Mouse (Mus musculus) heart, embryonic 13.5 days (tissue): ENCODE results near the gene Ceacam2. TPM values are rescaled to one million over a fixed set of nuclear protein-coding genes. Genes with fewer than 3 reads are reported as not detected.
"Not testable (repeated sequence)": the region's sequence is repeated elsewhere in the genome, so short reads cannot be mapped to it uniquely, and the experiment has no call there.

Experiments
- ATAC-seq: fragments of 200-750 bp; cut with Nextera tagmentation; 2 replicates; pipeline ENCODE4 v1.8.0; 2017; ENCODE audit warnings: moderate TSS enrichment; ENCODE audit not compliant: insufficient number of reproducible peaks, low FRiP score, low TSS enrichment; ENCODE audit errors: extremely low read depth
- H3K27ac ChIP-seq: fragments of 300-500 bp; sonication (generic); replicated peaks from 2 replicates; pipeline ENCODE4 v1.5.1; 2015; ENCODE audit warnings: moderate library complexity, mild to moderate bottlenecking, inconsistent platforms
- H3K27me3 ChIP-seq: fragments of 300-500 bp; sonication (generic); replicated peaks from 2 replicates; pipeline ENCODE4 v1.6.1; 2015; ENCODE audit warnings: mild to moderate bottlenecking, inconsistent platforms
- H3K36me3 ChIP-seq: fragments of 300-500 bp; sonication (generic); 2 replicates; pipeline ENCODE4 v1.6.1; 2015; ENCODE audit warnings: mild to moderate bottlenecking, inconsistent platforms
- H3K4me1 ChIP-seq: fragments of 300-500 bp; sonication (generic); 2 replicates; pipeline ENCODE4 v1.6.1; 2015; ENCODE audit warnings: inconsistent platforms
- H3K4me2 ChIP-seq: fragments of 300-500 bp; sonication (generic); 2 replicates; pipeline ENCODE4 v1.6.1; 2015; ENCODE audit warnings: inconsistent platforms, mild to moderate bottlenecking, moderate library complexity
- H3K4me3 ChIP-seq: fragments of 300-500 bp; sonication (generic); 2 replicates; pipeline ENCODE4 v1.5.1; 2015; ENCODE audit warnings: moderate library complexity, mild to moderate bottlenecking, inconsistent platforms
- H3K9ac ChIP-seq: fragments of 300-500 bp; sonication (generic); 2 replicates; pipeline ENCODE4 v1.6.1; 2015; ENCODE audit warnings: inconsistent platforms, mild to moderate bottlenecking, moderate library complexity
- H3K9me3 ChIP-seq: fragments of 300-500 bp; sonication (generic); 2 replicates; pipeline ENCODE4 v1.6.1; 2016; ENCODE audit warnings: inconsistent platforms
- WGBS: fragments of 180-500 bp; shearing (Covaris S2); methylation state at CpG from one replicate; pipeline ENCODE4 v1.1.7; 2015; ENCODE audit warnings: mixed read lengths; 5-methylcytosine and 5-hydroxymethylcytosine counted together
- polyA plus RNA-seq: library from polyadenylated mRNA; unstranded; fragments of >200 nt; fragmentation: Nextera tagmentation; extraction: Ambion mirVana; gene quantifications from 2 replicates; pipeline ENCODE4 v1.2.1, GENCODE M21; 2015

Ceacam2 gene
- polyA plus RNA-seq, 1 experiment from 2014 or later: 0.05 TPM

DNA sequence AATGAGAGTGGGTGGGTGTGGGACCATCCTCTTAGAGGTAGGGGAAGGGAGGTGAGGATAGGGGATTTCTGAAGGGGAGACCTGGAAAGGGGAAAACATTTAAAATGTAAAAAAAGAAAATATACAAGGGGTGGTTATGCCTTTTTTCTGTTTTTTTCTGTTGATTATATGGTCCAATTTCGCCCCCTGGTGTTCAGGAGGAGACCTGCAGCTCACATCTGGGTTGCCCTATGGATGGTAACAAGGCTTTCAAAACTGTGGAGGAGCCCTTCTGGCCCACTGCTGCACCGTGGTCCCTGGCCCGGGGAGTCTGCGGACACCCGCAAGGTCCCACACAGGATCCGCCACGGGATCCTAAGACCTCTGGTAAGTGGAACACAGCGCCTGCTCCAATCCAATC is 1.8 kb upstream of the Ceacam2 start:
- not testable (repeated sequence) for ATAC-seq, H3K27me3 ChIP-seq, H3K4me1 ChIP-seq, H3K4me2 ChIP-seq, H3K9me3 ChIP-seq, H3K36me3 ChIP-seq, H3K9ac ChIP-seq, H3K4me3 ChIP-seq, H3K27ac ChIP-seq
- WGBS: 59% methylated on average over 8 of the region's 8 CpGs

DNA sequence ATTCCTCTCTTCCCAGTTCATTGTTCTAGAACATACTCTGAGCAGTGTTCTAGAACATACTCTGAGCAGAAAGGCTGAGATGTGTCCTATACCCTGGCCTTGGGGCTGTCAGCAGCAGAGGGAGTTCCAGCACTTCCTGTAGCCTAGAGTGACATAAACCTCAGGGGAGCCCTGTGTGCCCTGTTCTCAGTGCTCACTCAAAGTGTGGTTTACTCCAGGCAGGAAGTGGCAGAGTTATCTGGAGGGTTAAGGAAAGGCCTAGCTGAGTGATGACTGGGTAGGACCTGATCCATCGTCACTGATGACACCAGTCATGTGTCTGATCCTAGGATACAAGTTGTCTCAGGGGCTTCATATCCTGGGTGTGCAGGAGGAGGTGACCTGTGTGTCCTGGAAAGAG is 297 bp upstream of the Ceacam2 start:
- not testable (repeated sequence) for ATAC-seq, H3K9me3 ChIP-seq, H3K4me2 ChIP-seq, H3K4me3 ChIP-seq, H3K9ac ChIP-seq, H3K4me1 ChIP-seq, H3K27me3 ChIP-seq, H3K27ac ChIP-seq, H3K36me3 ChIP-seq
- 50% methylated on average over 1 of the region's 1 CpGs for WGBS

DNA sequence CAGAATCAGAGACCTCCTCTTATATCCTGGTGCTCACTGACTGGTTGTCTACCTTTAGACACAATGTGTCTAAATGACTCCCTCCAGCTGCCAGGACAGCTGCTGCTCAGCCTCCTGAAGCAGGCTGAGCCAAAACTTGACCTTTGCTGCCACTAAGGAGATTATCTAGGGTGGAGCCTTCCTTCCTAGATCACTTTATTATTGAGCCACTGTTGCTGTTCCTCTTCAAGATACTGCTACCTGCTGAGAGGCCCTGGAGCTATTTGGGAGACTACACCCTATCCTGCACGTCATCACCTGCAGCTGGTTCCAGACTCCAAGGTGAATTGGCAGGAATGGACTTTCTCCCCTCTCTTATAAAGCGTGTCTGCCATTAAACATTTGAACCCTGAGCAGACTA is 8.8 kb downstream of the Ceacam2 start:
- Histone ChIP-seq H3K9ac (no peak overlapping the region), H3K27ac (no peak overlapping the region), H3K36me3 (no peaks in the 10 kb centered on the region), H3K27me3 (no peaks in the 10 kb centered on the region), H3K9me3 (peaks cover 3% of the 10 kb centered on the region; the same call in 1 of the 2 replicates), H3K4me1 (no peaks in the 10 kb centered on the region), H3K4me3 (no peak overlapping the region), H3K4me2 (no peak overlapping the region)
- ATAC-seq: no peak
- WGBS: 32% methylated on average over 2 of the region's 2 CpGs

DNA sequence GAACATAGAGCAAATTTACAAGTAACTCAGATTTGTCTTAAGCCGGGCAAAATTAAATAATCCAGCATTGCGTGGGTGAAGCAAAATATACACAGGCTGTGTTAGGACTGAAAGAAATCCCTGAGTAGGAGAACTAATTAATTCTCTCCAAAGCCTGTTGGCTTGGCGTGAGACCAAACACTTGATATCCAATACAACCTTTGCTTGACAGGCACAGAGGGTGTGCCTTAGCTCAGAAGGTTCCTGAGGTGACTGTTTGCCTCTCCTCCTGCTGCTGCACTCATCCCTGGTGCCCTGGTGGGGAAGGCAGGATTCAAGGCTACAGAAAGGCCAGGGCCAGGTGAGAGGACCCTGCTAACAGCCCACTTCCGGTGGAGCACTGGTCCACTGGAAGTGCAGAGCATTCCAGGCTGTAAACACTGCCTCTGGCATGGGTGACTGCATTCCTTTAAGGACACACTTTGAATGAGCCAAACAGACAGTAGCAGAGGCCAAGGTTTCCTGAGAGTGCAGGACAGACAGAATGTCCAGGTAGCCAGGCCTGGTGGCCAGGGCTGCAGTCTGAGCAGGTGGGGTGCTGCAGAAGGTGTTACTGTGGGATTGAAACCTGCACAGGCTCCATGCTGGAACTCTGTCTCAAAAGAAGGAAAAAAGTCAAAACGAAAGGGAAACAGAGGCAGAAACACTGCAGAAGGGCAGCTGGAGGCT is 23.4 kb downstream of the Ceacam2 start:
- H3K27me3 ChIP-seq, H3K9me3 ChIP-seq, ATAC-seq, H3K4me3 ChIP-seq, H3K9ac ChIP-seq, H3K27ac ChIP-seq, H3K4me1 ChIP-seq, H3K4me2 ChIP-seq, H3K36me3 ChIP-seq: not testable (repeated sequence)
- WGBS: 82% methylated on average over 2 of the region's 5 CpGs

DNA sequence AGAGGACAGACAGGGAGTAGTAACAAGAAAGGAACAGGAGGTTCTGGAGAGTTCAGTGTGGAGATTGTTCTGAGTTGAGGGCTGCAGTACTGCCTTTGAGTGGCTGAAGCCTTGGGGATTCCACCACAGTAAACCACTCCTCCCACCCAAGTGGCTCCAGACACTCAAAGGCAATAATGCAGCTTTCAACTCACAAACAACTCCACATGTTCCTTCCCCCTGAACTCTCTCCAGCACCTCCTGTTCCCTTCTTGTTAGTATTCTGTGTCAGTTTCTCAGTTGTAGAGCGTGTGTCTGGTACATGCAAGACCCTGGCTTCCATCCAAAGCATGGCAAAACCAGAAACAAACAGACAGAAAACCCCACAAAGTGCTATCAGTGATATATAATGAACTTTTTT is 24.0 kb downstream of the Ceacam2 start:
- H3K9ac ChIP-seq, H3K4me1 ChIP-seq: not testable (repeated sequence)

DNA sequence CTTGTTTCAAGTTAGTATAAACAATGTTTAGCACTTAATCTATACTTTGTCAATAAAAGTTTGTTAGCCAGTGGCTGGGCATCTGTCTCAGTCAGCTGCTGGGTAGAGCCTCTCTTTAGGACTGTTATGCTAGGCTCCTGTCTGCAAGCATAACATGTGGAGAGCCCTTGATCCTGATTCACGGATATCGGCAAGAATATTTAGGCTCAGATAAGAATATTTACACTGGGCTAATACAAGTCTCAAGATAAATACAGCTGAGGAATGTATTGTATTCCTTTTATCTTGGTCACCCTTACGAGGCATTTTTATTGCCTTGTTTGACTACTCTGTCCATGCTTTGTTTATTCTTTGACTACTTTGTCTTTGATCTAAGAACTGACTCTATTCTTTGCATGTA is 29.7 kb downstream of the Ceacam2 start:
- H3K4me2 ChIP-seq: no peak overlapping the region
- no peaks in the 10 kb centered on the region for H3K4me1 ChIP-seq
- no peak overlapping the region for H3K4me3 ChIP-seq
- no peaks in the 10 kb centered on the region for H3K36me3 ChIP-seq
- no peak for ATAC-seq
- H3K9ac ChIP-seq: no peak overlapping the region
- no peaks in the 10 kb centered on the region for H3K9me3 ChIP-seq
- WGBS: 28% methylated on average over 3 of the region's 3 CpGs
- no peaks in the 10 kb centered on the region; the same call in 1 of the 2 replicates for H3K27me3 ChIP-seq
- no peak overlapping the region for H3K27ac ChIP-seq

More for the DNA sequence above, 24.0 kb downstream of the Ceacam2 start:
- H3K36me3 ChIP-seq, H3K27ac ChIP-seq, H3K9me3 ChIP-seq, H3K27me3 ChIP-seq, H3K4me2 ChIP-seq, ATAC-seq, H3K4me3 ChIP-seq: not testable (repeated sequence)
- WGBS: 57% methylated on average over 1 of the region's 1 CpGs

DNA sequence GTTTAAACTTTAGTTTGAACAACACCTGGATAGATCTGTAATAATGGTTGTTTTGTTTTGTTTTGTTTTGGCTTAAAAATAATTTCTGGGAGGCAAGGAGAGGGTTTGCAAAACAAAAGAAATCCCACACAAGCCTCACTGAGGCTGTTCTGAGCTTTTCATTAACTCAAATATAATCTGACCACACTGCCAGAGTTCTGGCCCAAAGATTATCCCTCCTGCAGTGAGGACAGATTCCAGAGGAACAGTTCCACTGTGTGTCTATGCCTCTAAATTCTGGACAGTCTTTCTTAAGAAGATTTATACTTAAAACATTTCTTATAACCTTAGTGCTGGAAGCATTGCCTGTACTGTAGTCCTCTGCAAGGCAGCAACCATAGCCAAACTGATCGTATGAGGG is 45.0 kb downstream of the Ceacam2 start:
- no peak for ATAC-seq
- Histone ChIP-seq H3K27me3 (no peaks in the 10 kb centered on the region), H3K9ac (no peak overlapping the region), H3K36me3 (no peaks in the 10 kb centered on the region), H3K4me1 (no peaks in the 10 kb centered on the region), H3K27ac (no peak overlapping the region), H3K4me2 (no peak overlapping the region), H3K9me3 (no peaks in the 10 kb centered on the region), H3K4me3 (no peak overlapping the region)
- 74% methylated on average over 1 of the region's 1 CpGs for WGBS

DNA sequence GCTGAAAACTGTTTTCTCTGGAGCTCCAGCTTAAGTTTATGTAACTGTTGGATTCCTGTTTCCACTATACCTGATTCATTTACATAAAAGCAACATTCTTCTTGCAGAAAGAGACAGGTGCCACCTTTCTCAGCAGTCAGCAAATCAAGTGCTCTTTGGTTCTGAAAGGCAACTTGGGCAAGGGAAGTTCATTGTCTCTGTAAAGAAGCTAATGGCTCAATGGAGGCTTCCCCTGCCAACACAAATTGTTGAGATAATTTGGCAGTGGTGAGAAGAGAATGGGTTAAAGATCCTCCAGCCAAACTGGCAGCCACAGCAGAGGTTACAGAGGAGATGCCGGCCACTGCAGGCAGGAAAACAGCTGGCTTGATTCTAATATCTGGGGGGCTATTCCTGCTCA is 49.0 kb downstream of the Ceacam2 start:
- H3K4me3 ChIP-seq, H3K27ac ChIP-seq, H3K4me2 ChIP-seq, H3K4me1 ChIP-seq, H3K36me3 ChIP-seq, ATAC-seq, H3K9me3 ChIP-seq, H3K9ac ChIP-seq, H3K27me3 ChIP-seq: not testable (repeated sequence)
- WGBS: no CpG with 5 or more reads among the region's 1 CpGs

DNA sequence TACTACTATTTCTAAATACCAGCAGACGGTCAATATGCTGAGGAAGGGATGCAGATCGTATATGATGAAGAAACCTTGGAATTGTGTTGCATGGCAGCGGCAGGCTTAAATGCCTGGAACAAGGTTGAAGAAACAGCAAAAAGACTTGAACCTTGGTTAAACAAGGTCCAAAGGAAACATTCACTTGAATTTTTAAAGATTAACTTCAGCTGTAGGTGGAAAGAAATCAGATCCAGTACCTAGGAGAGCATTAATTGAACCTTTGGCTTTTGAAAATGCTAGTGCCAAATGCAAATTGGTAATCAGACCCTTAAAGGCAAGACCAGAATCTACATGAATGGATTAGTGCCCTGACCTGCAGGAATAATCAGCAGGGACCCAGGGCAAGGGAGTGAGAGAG is 50.3 kb downstream of the Ceacam2 start:
- not testable (repeated sequence) for H3K4me3 ChIP-seq, H3K4me1 ChIP-seq, H3K9ac ChIP-seq, H3K36me3 ChIP-seq, ATAC-seq, H3K4me2 ChIP-seq, H3K27ac ChIP-seq, H3K9me3 ChIP-seq, H3K27me3 ChIP-seq
- 88% methylated on average over 3 of the region's 3 CpGs for WGBS

DNA sequence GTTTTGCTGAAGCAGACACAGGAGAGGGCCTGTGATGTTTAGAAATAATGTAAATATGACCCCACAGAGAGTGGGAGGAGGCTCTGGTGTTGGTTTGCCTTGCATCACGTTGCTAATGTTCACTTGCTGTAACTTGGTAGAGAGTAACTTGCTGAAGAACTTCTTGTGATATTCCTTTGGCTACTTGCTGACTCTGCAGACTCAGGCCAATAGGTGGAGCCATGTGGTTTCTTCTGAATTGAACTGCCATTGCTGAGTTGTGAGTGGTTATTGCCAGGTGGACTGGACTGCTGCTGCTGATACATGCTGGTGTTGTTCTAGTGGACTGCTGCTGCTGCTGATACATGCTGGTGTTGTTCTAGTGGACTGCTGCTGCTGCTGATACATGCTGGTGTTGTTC is 53.5 kb downstream of the Ceacam2 start:
- Histone ChIP-seq H3K4me3 (no peak overlapping the region), H3K4me1 (no peaks in the 10 kb centered on the region), H3K36me3 (no peaks in the 10 kb centered on the region), H3K27me3 (no peaks in the 10 kb centered on the region), H3K9ac (no peak overlapping the region), H3K9me3 (no peaks in the 10 kb centered on the region), H3K4me2 (no peak overlapping the region), H3K27ac (no peak overlapping the region)
- WGBS: 9% methylated on average over 1 of the region's 1 CpGs
- ATAC-seq: no peak

DNA sequence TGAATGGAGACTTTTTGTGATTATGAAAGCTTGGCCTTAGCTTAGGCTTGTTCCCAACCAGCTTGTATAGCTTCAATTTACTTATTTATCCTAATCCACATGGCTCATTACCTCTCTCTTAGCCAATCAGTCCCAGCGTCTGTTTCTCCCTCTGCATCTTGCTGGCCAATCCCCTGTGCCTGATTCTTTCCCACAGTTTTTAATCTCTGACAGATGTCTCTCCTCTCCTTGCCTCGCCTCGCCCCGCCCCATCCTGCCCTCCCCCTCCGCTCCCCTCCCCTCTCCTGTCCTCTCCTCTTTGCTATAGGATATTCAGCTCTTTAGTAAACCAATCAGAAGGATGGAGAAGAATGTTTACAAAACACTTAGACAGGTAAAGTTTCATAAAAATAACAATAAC is 54.6 kb downstream of the Ceacam2 start:
- no peak for ATAC-seq
- Histone ChIP-seq H3K9ac (no peak overlapping the region), H3K4me3 (no peak overlapping the region), H3K9me3 (no peaks in the 10 kb centered on the region), H3K27ac (no peak overlapping the region), H3K36me3 (no peaks in the 10 kb centered on the region), H3K27me3 (no peaks in the 10 kb centered on the region), H3K4me1 (no peaks in the 10 kb centered on the region), H3K4me2 (no peak overlapping the region)
- 46% methylated on average over 5 of the region's 5 CpGs for WGBS

DNA sequence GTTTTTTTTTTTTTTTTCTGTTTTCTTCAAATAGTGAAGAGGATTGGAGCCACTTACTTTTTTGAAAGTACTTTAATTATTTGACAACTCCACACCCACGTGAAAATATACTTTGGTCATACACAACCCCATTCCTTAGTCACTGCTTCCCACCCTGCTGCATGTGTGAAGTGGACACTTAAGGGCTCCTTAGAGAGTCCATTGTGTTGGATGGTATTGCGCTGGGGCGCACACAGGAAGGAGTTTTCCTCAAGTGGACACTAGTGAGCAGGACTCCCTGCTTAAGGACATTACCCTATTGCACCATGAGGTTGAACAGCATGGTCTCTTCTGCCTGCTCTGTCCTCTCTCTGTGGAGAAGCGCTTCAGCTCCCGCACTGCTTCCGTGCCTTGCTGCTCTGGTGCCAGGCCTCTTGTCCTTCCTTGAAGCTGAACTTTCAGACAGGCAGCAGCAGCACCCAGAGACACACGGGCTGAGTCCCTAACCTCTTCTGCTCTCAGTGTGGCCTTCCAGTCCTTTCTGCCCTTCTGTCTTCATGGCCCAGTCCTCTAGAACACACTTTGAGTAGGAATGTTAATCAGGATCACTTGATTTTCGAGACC is 56.4 kb downstream of the Ceacam2 start:
- Histone ChIP-seq H3K36me3 (no peaks in the 10 kb centered on the region), H3K4me3 (no peak overlapping the region), H3K9ac (no peak overlapping the region), H3K27me3 (no peaks in the 10 kb centered on the region), H3K4me1 (no peaks in the 10 kb centered on the region), H3K4me2 (no peak overlapping the region), H3K9me3 (no peaks in the 10 kb centered on the region), H3K27ac (no peak overlapping the region)
- 70% methylated on average over 8 of the region's 8 CpGs for WGBS
- no peak for ATAC-seq
